Mouse (Mus musculus) embryonic fibroblast, embryonic 13.5 days (primary cell): ENCODE measurements around the gene Plekhm2. TPM values are rescaled to one million over a fixed set of nuclear protein-coding genes. Genes with fewer than 3 reads are reported as not detected.

ENCODE experiments used
- H3K27ac ChIP-seq: 2 replicates; pipeline ENCODE4 v1.5.1; 2012; ENCODE audit warnings: low read length, control low read depth, inconsistent platforms; ENCODE audit not compliant: insufficient read depth
- H3K4me1 ChIP-seq: 2 replicates; pipeline ENCODE4 v1.6.1; 2011; ENCODE audit warnings: low read length; ENCODE audit not compliant: control insufficient read depth, insufficient read depth
- H3K4me3 ChIP-seq: 2 replicates; pipeline ENCODE4 v1.5.1; 2011; ENCODE audit warnings: mild to moderate bottlenecking, control low read depth, low read length; ENCODE audit not compliant: insufficient read depth
- CTCF ChIP-seq: IDR thresholded peaks from 2 replicates; pipeline ENCODE4 v1.5.1; 2011; ENCODE audit warnings: mild to moderate bottlenecking, control low read depth, low read length, moderate library complexity, borderline replicate concordance; ENCODE audit not compliant: insufficient read depth
- POLR2A ChIP-seq: IDR thresholded peaks from 2 replicates; pipeline ENCODE4 v1.6.1; 2011; ENCODE audit warnings: low read depth, mild to moderate bottlenecking, control low read depth, low read length, moderate library complexity
- polyA plus RNA-seq: library from polyadenylated mRNA; stranded (reverse); fragments of >200 nt; gene quantifications from 2 replicates; pipeline ENCODE4 v1.2.4, GENCODE M21; 2011; ENCODE audit warnings: low read depth; ENCODE audit not compliant: missing spikeins, insufficient read length

The Plekhm2 gene
- 22.5 and 29.8 TPM in 2 replicates for polyA plus RNA-seq

GRCm38 (mm10) chr4:141664799-141665198, at the start of gene Plekhm2:
Gene Plekhm2, minus strand, starts transcription at chr4:141664899.
- peak within 1 kb of the TSS; percentile 28; the same call in 1 of the 2 replicates for H3K27ac ChIP-seq
- H3K4me1 ChIP-seq = no peaks in the 10 kb centered on the region
- peak within 1 kb of the TSS; percentile 79 for H3K4me3 ChIP-seq
- TF ChIP-seq POLR2A (peak; percentile 22; the same call in 1 of the 2 replicates), CTCF (no peak)

GRCm38 (mm10) chr4:141713598-141714142, 49.0 kb upstream of the Plekhm2 start:
- no peak for TF ChIP-seq POLR2A
- TF ChIP-seq CTCF = no peak
- Histone ChIP-seq H3K4me1 (peaks cover 4% of the 10 kb centered on the region; the same call in 1 of the 2 replicates), H3K27ac (no peak overlapping the region), H3K4me3 (no peak overlapping the region)

- Histone ChIP-seq H3K4me1 (peaks cover 4% of the 10 kb centered on the region; the same call in 1 of the 2 replicates), H3K27ac (no peak overlapping the region), H3K4me3 (no peak overlapping the region)
- TF ChIP-seq POLR2A = no peak
- no peak for TF ChIP-seq CTCF
Measured at GRCm38 (mm10) chr4:141711250-141711649, 46.6 kb upstream of the Plekhm2 start.

GRCm38 (mm10) chr4:141708971-141709370, 44.3 kb upstream of the Plekhm2 start:
- Histone ChIP-seq H3K27ac (no peak overlapping the region), H3K4me1 (peaks cover 4% of the 10 kb centered on the region; the same call in 1 of the 2 replicates), H3K4me3 (no peak overlapping the region)
- TF ChIP-seq POLR2A (no peak), CTCF (no peak)

GRCm38 (mm10) chr4:141708005-141708404, 43.3 kb upstream of the Plekhm2 start:
- TF ChIP-seq CTCF (no peak), POLR2A (no peak)
- no peak overlapping the region for H3K4me3 ChIP-seq
- peaks cover 4% of the 10 kb centered on the region; the same call in 1 of the 2 replicates for H3K4me1 ChIP-seq
- no peak overlapping the region for H3K27ac ChIP-seq

GRCm38 (mm10) chr4:141705331-141705730, 40.6 kb upstream of the Plekhm2 start:
- TF ChIP-seq POLR2A (no peak), CTCF (no peak)
- H3K4me3 ChIP-seq = no peak overlapping the region
- H3K27ac ChIP-seq = peak overlapping the region; percentile 25; the same call in 1 of the 2 replicates
- peaks cover 4% of the 10 kb centered on the region; the same call in 1 of the 2 replicates for H3K4me1 ChIP-seq

- H3K4me3 ChIP-seq = no peak overlapping the region
- TF ChIP-seq POLR2A (no peak), CTCF (no peak)
- peak overlapping the region; percentile 39; the same call in 1 of the 2 replicates for H3K27ac ChIP-seq
- H3K4me1 ChIP-seq = peaks cover 4% of the 10 kb centered on the region; the same call in 1 of the 2 replicates
Measured at GRCm38 (mm10) chr4:141704625-141705024, 39.9 kb upstream of the Plekhm2 start.

- Histone ChIP-seq H3K4me3 (no peak overlapping the region), H3K4me1 (no peaks in the 10 kb centered on the region), H3K27ac (no peak overlapping the region)
- TF ChIP-seq CTCF (no peak), POLR2A (no peak)
Measured at GRCm38 (mm10) chr4:141694719-141695118, 30.0 kb upstream of the Plekhm2 start.

GRCm38 (mm10) chr4:141688505-141688904, 23.8 kb upstream of the Plekhm2 start:
- no peak overlapping the region for H3K4me3 ChIP-seq
- TF ChIP-seq POLR2A = no peak
- TF ChIP-seq CTCF = no peak
- no peak overlapping the region for H3K27ac ChIP-seq
- no peaks in the 10 kb centered on the region for H3K4me1 ChIP-seq

- Histone ChIP-seq H3K4me3 (no peak overlapping the region), H3K27ac (no peak overlapping the region), H3K4me1 (peaks cover 3% of the 10 kb centered on the region)
- TF ChIP-seq POLR2A (no peak), CTCF (no peak)
Measured at GRCm38 (mm10) chr4:141686525-141686924, 21.8 kb upstream of the Plekhm2 start.

GRCm38 (mm10) chr4:141686093-141686492, 21.4 kb upstream of the Plekhm2 start:
- H3K27ac ChIP-seq = no peak overlapping the region
- TF ChIP-seq CTCF (no peak), POLR2A (no peak)
- no peak overlapping the region for H3K4me3 ChIP-seq
- H3K4me1 ChIP-seq = peaks cover 4% of the 10 kb centered on the region
